Mouse (Mus musculus): ENCODE measurements at regions not wholly inside any gene's neighbourhood (a gene's known extent, or its start where the extent isn't known, plus 50 kb on each side); places are given as distances from the start of the nearest gene placed in this dataset.

GRCm38 (mm10) chr4:110121447-110121846 lies 143.6 kb downstream of the Dmrta2 start:
- in situ Hi-C loops (cut with MboI, MseI), result no loop called here

GRCm38 (mm10) chr4:110125067-110125784 lies 147.4 kb downstream of the Dmrta2 start:
- in situ Hi-C loops (cut with MboI, MseI), result no loop called here

GRCm38 (mm10) chr4:110127941-110128520 lies 150.2 kb downstream of the Dmrta2 start:
- in situ Hi-C loops (cut with MboI, MseI), result no loop called here

GRCm38 (mm10) chr4:110128918-110129317 lies 151.1 kb downstream of the Dmrta2 start:
- in situ Hi-C loops (cut with MboI, MseI), result no loop called here

GRCm38 (mm10) chr4:110129518-110129917 lies 151.7 kb downstream of the Dmrta2 start:
- in situ Hi-C loops (cut with MboI, MseI), result no loop called here

- in situ Hi-C loops (cut with MboI, MseI), result no loop called here
Measured at GRCm38 (mm10) chr4:110132061-110132460, 154.2 kb downstream of the Dmrta2 start.

- in situ Hi-C loops (cut with MboI, MseI), result no loop called here
Measured at GRCm38 (mm10) chr4:110134036-110134435, 156.2 kb downstream of the Dmrta2 start.

- in situ Hi-C loops (cut with MboI, MseI), result no loop called here
Measured at GRCm38 (mm10) chr4:110145229-110145628, 167.4 kb downstream of the Dmrta2 start.

GRCm38 (mm10) chr4:110152103-110152946 lies 174.5 kb downstream of the Dmrta2 start:
- in situ Hi-C loops (cut with MboI, MseI), result no loop called here

All from T-helper 1 cell (primary cell).